Mouse (Mus musculus) lung, embryonic 16.5 days (tissue): Measurements from ENCODE around the gene Zfhx3. TPM values are rescaled to one million over a fixed set of nuclear protein-coding genes. Genes with fewer than 3 reads are reported as not detected.
A peak's percentile ranks its signal among the peaks of the same experiment; 100 is the strongest.

Source experiments
- ATAC-seq: fragments of 200-750 bp; cut with Nextera tagmentation; 2 replicates; pipeline ENCODE4 v1.8.0; 2017; ENCODE audit warnings: low read depth, mild to moderate bottlenecking, moderate library complexity
- H3K27ac ChIP-seq: fragments of 300-500 bp; sonication (generic); 2 replicates; pipeline ENCODE4 v1.5.1; 2014; ENCODE audit warnings: mild to moderate bottlenecking, control low read depth, low read length
- H3K27me3 ChIP-seq: fragments of 300-500 bp; sonication (generic); 2 replicates; pipeline ENCODE4 v1.6.1; 2014; ENCODE audit warnings: low read depth, low read length, mixed read lengths; ENCODE audit not compliant: control insufficient read depth, insufficient read depth
- H3K36me3 ChIP-seq: fragments of 300-500 bp; sonication (generic); 2 replicates; pipeline ENCODE4 v1.6.1; 2014; ENCODE audit warnings: low read length; ENCODE audit not compliant: control insufficient read depth, insufficient read depth
- H3K4me1 ChIP-seq: fragments of 300-500 bp; sonication (generic); replicated peaks from 2 replicates; pipeline ENCODE4 v1.6.1; 2014; ENCODE audit warnings: low read length, mixed read lengths; ENCODE audit not compliant: control insufficient read depth, insufficient read depth
- H3K4me2 ChIP-seq: fragments of 300-500 bp; sonication (generic); 2 replicates; pipeline ENCODE4 v1.6.1; 2014; ENCODE audit warnings: low read depth, low read length, control low read depth
- H3K4me3 ChIP-seq: fragments of 300-500 bp; sonication (generic); 2 replicates; pipeline ENCODE4 v1.5.1; 2014; ENCODE audit warnings: mild to moderate bottlenecking, low read length, control low read depth
- H3K9ac ChIP-seq: fragments of 300-500 bp; sonication (generic); 2 replicates; pipeline ENCODE4 v1.6.1; 2014; ENCODE audit warnings: low read length, control low read depth
- H3K9me3 ChIP-seq: fragments of 300-500 bp; sonication (generic); 2 replicates; pipeline ENCODE4 v1.6.1; 2016; ENCODE audit warnings: low read length; ENCODE audit not compliant: control insufficient read depth
- whole genome bisulfite sequencing: fragments of 180-500 bp; shearing (Covaris S2); extraction: QIAGEN DNeasy Blood & Tissue Kit; methylation state at CpG from one replicate; pipeline ENCODE4 v1.1.7; 2014; 5-methylcytosine and 5-hydroxymethylcytosine counted together
- polyA plus RNA-seq: library from polyadenylated mRNA; unstranded; fragments of >200 nt; fragmentation: Nextera tagmentation; extraction: Ambion mirVana; gene quantifications from 2 replicates; pipeline ENCODE4 v1.2.1, GENCODE M21; 2015

Gene Zfhx3
- polyA plus RNA-seq, 1 experiment from 2014 or later, result 12.7 TPM

- H3K36me3 ChIP-seq, result no peaks in the 10 kb centered on the region
- no peak overlapping the region for H3K4me2 ChIP-seq
- H3K9ac ChIP-seq, result no peak overlapping the region
- H3K4me1 ChIP-seq, result peaks cover 6% of the 10 kb centered on the region
- ATAC-seq, result no peak
- H3K27me3 ChIP-seq, result no peaks in the 10 kb centered on the region
- no peaks in the 10 kb centered on the region for H3K9me3 ChIP-seq
- no peak overlapping the region for H3K27ac ChIP-seq
- WGBS, result 85% methylated on average over 13 of the region's 13 CpGs
- H3K4me3 ChIP-seq, result no peak overlapping the region
Measured at GRCm38 (mm10) chr8:108098598-108098997, 156.2 kb downstream of the Zfhx3 start.

DNA sequence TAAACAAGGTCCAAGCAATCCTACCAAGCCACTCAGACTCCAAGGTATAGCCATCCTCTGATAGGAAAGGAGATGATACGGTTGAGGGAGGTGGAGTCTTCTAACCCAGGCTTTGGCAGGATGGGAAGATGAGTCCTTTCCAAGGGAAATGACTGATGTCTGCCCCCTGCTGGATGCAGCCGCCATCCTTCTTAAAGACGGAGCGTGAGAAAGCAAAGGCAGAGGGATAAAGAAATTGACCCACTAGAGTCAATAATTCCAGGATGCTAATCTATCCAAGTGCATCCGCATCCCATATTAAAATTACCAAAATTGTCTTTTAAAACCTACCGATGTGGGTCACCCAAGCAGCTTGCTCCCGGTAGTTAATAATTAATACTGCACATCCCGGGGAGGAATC lies 158.7 kb downstream of the Zfhx3 start:
- Histone ChIP-seq H3K27ac (no peak overlapping the region), H3K36me3 (no peaks in the 10 kb centered on the region), H3K9me3 (no peaks in the 10 kb centered on the region), H3K4me3 (no peak overlapping the region), H3K4me2 (no peak overlapping the region), H3K27me3 (no peaks in the 10 kb centered on the region), H3K4me1 (peaks cover 13% of the 10 kb centered on the region), H3K9ac (no peak overlapping the region)
- no peak for ATAC-seq
- WGBS, result 71% methylated on average over 8 of the region's 8 CpGs

DNA sequence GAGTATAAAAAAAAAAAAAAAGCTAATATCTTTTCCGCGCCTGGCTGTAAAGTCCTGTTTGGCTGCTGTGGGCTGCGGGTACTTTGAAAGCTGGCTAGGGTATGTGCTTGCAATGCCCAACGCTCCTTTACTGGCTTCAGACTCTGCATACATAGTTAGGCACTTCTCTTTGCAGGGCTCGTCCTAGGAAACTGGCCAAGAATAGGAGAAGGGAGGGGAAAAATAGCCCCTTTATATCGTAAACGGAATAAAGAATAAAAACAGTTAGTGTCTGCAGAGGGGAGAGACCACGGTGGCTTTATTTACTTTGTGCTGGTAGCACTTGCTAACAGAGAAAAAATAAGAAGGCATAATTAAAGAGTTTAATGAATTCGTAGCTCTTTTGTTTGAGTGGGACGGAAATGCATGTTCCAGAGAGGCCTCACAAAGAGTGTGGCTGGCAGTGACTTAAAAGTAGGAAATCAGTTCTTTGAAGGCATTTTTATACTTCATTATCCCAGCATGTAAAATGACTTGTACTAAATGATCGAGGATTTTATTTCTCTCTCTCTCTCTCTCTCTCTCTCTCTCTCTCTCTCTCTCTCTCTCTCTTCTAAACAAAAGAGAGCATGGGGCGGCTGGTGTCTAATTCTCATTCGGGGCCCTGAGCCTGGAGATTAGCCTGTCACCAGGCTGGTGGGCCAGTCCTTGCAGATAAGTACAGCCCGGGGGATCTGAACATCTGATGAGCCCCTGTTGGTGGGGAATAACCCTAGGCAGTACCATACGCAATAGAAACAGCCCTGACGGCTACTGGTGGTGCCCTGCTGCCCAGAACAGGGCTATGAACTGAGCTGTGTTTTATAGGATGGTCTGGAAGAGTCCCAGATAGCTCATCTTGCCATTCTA lies 159.8 kb downstream of the Zfhx3 start:
- Histone ChIP-seq H3K9ac (no peak overlapping the region), H3K27me3 (no peaks in the 10 kb centered on the region), H3K36me3 (no peaks in the 10 kb centered on the region), H3K9me3 (no peaks in the 10 kb centered on the region), H3K4me1 (peaks cover 13% of the 10 kb centered on the region), H3K4me2 (peak overlapping the region; percentile 3), H3K4me3 (0 out of 2 replicates have a peak overlapping the region, but pooled peaks have one; percentile 6), H3K27ac (peak overlapping the region; percentile 28; the same call in 1 of the 2 replicates)
- ATAC-seq, result peak; percentile 61
- WGBS, result 37% methylated on average over 16 of the region's 16 CpGs

DNA sequence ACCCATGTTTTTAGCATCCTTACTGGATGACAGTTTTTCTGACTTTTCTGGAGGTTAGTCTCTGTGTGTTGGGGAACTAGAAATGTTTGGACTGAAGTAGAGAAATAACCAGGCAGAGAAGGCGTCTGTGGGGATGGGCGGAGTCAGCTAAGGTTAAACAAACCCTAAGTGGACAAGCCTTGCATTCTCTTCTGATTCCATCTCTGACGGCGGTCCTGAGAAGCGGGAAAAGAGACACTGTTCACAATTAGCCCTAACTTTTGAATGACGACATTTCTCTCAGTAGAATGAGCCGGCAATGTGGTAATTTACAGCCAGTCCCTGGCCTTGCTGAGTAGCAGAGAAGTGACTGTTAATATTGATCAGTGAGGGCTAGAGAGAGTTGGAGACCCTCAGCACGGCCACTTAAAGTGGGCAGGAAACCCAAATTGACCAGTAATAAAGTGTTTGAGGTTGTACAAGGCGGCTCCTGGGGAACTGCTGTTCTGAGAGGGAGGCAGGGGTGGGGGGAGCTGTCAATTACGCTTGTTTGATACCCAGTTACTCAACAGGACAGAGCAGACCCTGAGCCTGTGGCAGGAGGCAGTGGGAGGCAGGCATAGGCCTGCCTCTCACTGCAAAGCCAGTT lies 162.1 kb downstream of the Zfhx3 start:
- Histone ChIP-seq H3K4me1 (peaks cover 13% of the 10 kb centered on the region), H3K36me3 (no peaks in the 10 kb centered on the region), H3K27ac (no peak overlapping the region), H3K9me3 (no peaks in the 10 kb centered on the region), H3K4me3 (no peak overlapping the region), H3K9ac (no peak overlapping the region), H3K4me2 (0 out of 2 replicates have a peak overlapping the region, but pooled peaks have one; percentile 30), H3K27me3 (no peaks in the 10 kb centered on the region)
- WGBS, result 20% methylated on average over 10 of the region's 10 CpGs
- no peak for ATAC-seq

GRCm38 (mm10) chr8:108125053-108125452 lies 182.6 kb downstream of the Zfhx3 start:
- Histone ChIP-seq H3K27ac (no peak overlapping the region), H3K36me3 (no peaks in the 10 kb centered on the region), H3K9me3 (no peaks in the 10 kb centered on the region), H3K4me2 (no peak overlapping the region), H3K4me1 (no peaks in the 10 kb centered on the region), H3K4me3 (no peak overlapping the region), H3K27me3 (no peaks in the 10 kb centered on the region), H3K9ac (no peak overlapping the region)
- 49% methylated on average over 2 of the region's 2 CpGs for whole genome bisulfite sequencing
- ATAC-seq, result no peak

- 47% methylated on average over 2 of the region's 2 CpGs for WGBS
Measured at GRCm38 (mm10) chr8:108125491-108125890, 183.0 kb downstream of the Zfhx3 start.

GRCm38 (mm10) chr8:108146536-108146935 lies 204.1 kb downstream of the Zfhx3 start:
- Histone ChIP-seq H3K27ac (no peak overlapping the region), H3K36me3 (no peaks in the 10 kb centered on the region), H3K4me2 (no peak overlapping the region), H3K9me3 (no peaks in the 10 kb centered on the region), H3K4me3 (no peak overlapping the region), H3K9ac (no peak overlapping the region), H3K4me1 (no peaks in the 10 kb centered on the region), H3K27me3 (no peaks in the 10 kb centered on the region)
- 64% methylated on average over 5 of the region's 5 CpGs for WGBS
- no peak for ATAC-seq

More at GRCm38 (mm10) chr8:108125491-108125890, 183.0 kb downstream of the Zfhx3 start:
- H3K36me3 ChIP-seq, result no peaks in the 10 kb centered on the region
- ATAC-seq, result no peak
- H3K4me3 ChIP-seq, result no peak overlapping the region
- no peaks in the 10 kb centered on the region for H3K4me1 ChIP-seq
- H3K4me2 ChIP-seq, result no peak overlapping the region
- no peak overlapping the region for H3K27ac ChIP-seq
- H3K9ac ChIP-seq, result no peak overlapping the region
- H3K27me3 ChIP-seq, result no peaks in the 10 kb centered on the region
- no peaks in the 10 kb centered on the region for H3K9me3 ChIP-seq

DNA sequence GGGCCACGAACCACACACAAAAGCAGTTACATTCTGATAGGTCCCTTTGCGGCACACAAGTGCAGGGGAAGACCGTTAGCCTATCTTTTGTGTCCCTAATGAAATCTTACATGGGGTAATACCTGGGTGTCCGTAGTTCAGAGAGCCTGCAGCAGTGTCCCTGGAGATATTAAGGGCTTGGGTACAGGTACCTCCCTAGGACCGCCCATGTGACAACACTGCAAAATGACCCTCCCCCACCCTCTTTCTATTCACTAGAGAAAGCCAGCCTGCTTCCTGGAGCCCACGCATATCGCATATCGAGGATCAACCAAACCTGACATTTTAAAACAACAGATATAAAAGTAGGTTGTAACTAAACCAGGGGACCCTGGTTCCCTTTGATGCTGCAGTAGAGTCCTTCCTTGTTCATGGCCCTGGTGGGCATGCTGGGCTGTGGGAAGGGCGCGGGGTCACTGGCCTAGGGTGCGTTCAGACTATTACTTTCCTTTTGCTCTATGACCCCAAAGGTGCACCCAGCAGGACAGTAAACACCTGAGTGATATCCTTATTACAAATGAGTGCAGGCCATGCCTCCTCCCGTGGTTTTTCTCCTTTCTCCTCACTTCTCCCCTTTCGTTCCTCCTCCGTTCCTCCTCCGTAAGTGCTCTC lies 206.3 kb downstream of the Zfhx3 start:
- Histone ChIP-seq H3K27ac (no peak overlapping the region), H3K4me1 (no peaks in the 10 kb centered on the region), H3K4me2 (no peak overlapping the region), H3K27me3 (no peaks in the 10 kb centered on the region), H3K9ac (no peak overlapping the region), H3K4me3 (no peak overlapping the region), H3K9me3 (no peaks in the 10 kb centered on the region), H3K36me3 (no peaks in the 10 kb centered on the region)
- no peak for ATAC-seq
- WGBS, result 73% methylated on average over 15 of the region's 15 CpGs

DNA sequence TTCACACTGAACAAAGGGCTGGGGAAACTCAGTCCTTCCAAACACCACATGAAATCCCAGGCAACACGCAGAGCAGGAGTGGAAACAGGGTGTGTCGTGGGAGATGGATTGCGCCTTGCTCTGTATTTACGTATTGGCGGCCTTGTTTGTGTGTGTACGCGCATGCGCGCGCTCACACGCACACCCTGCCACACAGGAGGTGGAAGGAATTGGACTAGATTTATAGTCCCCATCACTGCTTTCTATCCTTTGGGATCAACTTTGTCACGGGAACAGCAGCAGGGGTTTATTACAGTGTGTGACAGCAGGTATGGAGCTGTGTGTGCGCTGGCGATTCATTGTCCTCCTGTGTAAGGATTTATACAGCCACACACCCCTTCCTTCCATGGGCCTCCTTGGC lies 228.4 kb downstream of the Zfhx3 start:
- no peaks in the 10 kb centered on the region for H3K9me3 ChIP-seq
- no peaks in the 10 kb centered on the region for H3K36me3 ChIP-seq
- H3K27me3 ChIP-seq, result no peaks in the 10 kb centered on the region
- no peaks in the 10 kb centered on the region for H3K4me1 ChIP-seq
- ATAC-seq, result no peak
- H3K9ac ChIP-seq, result no peak overlapping the region
- no peak overlapping the region for H3K4me3 ChIP-seq
- WGBS, result 89% methylated on average over 14 of the region's 14 CpGs
- H3K4me2 ChIP-seq, result no peak overlapping the region
- H3K27ac ChIP-seq, result no peak overlapping the region
